Mouse (Mus musculus) bone marrow macrophage, adult 2 months (primary cell): ENCODE results near the gene Gm10135.

Experiments
- CTCF ChIP-seq: IDR thresholded peaks from 2 replicates; pipeline ENCODE4 v1.5.1; 2012; ENCODE audit warnings: low read depth, mild to moderate bottlenecking, low read length, moderate library complexity
- POLR2A ChIP-seq: IDR thresholded peaks from 2 replicates; pipeline ENCODE4 v1.6.1; 2012; ENCODE audit warnings: mild to moderate bottlenecking, low read depth, low read length, borderline replicate concordance

DNA sequence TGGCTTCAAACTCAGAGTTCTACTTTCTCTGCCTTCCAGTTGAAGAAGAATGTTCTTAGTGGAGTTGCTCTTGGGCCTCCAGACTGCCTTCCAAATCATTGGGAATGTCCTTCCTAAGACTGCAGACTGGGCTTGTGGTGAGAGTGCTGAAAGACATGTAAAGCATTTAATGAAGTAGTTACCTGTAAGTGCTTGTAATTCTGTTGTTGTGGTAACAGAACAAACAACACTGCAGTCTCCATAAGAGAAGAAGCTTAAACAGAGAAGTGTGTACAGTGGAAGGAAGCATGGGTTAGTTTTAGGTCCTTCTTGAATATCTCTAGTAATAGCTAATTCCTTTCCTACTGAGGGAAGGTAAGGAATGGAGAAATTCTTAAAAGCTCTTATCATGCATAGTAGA, 47.4 kb downstream of the Gm10135 start:
- TF ChIP-seq POLR2A = no peak
- TF ChIP-seq CTCF = no peak
